Mouse (Mus musculus) bone marrow macrophage, adult 2 months (primary cell): ENCODE data around the gene Stim1.

Experiments
- CTCF ChIP-seq: IDR thresholded peaks from 2 replicates; pipeline ENCODE4 v1.5.1; 2012; ENCODE audit warnings: low read depth, mild to moderate bottlenecking, low read length, moderate library complexity
- POLR2A ChIP-seq: IDR thresholded peaks from 2 replicates; pipeline ENCODE4 v1.6.1; 2012; ENCODE audit warnings: mild to moderate bottlenecking, low read depth, low read length, borderline replicate concordance

GRCm38 (mm10) chr7:102369661-102370060 lies 102.1 kb downstream of the Stim1 start:
- TF ChIP-seq CTCF (no peak), POLR2A (no peak)
